Mouse (Mus musculus): ENCODE results near the gene Erg28.

Gene Erg28

DNA sequence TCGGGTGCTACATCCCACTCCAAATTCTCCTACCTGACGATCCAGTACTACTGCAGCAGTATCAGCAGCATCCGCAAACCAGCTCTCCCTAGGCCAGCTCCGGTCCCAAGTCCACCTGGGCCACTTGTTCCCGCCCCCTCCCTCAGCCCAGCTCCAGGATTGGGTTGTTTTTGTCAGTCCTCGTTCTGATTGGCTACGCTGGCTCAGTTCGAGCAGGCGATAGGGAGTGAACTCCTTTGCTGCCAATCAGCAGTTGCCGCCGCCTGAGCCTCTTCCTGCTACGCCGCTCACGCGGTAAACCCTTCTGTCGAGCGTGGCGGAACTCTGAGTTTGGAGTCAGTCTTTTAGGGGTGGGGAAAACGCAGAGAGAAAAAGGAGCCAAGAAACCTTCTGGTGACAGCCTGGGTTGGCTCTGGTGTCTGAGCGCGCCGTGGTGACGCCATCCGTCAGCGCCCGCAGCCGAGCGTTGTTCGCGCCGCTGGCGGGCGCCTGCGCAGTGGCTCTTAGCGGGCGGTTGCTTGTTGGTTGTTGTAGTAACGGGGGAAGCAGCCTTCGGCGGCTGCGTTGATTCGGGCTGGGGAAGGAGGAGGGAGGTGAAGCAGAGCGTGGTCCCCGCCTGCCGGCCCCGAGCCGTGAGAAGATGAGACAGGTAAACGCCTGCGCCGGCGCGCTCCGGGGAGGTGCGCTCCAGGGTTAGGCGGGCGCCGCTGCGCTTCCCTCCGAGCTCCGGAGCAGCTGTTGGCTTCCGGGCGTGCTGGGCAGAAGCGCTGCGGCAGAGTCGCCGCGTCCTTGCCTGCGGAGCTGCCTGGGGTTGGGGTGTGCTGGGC is at the start of gene Erg28, which contains the start of gene Ttll5:
TSS of gene Erg28 (minus strand) at position 113 of the 827 bp plus-strand sequence.
TSS of gene Ttll5 (plus strand) at position 222 of the 827 bp plus-strand sequence.
- DNase-seq: peak; percentile 98

GRCm38 (mm10) chr12:85869423-85869822 is 45.1 kb upstream of the Erg28 start:
- DNase-seq: peak; percentile 74

GRCm38 (mm10) chr12:85867125-85867524 is 42.8 kb upstream of the Erg28 start:
- peak; percentile 11 for DNase-seq

- DNase-seq: peak; percentile 11
Observed at GRCm38 (mm10) chr12:85866624-85867023, 42.3 kb upstream of the Erg28 start.

DNA sequence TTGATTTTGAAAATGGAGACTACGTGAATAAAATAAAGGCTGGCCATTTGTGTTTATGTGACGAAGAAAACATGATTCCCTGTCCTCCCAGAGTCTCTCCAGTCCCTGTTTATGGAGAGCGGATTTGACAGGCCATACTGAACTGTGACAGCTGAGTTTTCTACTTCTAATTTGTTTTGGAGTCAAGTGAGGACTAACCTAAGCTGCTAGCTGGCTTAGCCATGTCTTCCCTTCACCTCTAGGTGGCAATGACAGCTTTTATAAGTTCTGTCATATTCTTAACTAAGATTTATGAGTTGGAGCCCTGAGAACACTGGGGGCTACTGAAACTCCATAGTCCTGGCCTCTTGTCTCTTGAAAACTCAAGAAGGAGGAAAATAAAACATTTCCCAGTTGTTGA is 41.2 kb upstream of the Erg28 start:
- peak; percentile 59 for DNase-seq

DNA sequence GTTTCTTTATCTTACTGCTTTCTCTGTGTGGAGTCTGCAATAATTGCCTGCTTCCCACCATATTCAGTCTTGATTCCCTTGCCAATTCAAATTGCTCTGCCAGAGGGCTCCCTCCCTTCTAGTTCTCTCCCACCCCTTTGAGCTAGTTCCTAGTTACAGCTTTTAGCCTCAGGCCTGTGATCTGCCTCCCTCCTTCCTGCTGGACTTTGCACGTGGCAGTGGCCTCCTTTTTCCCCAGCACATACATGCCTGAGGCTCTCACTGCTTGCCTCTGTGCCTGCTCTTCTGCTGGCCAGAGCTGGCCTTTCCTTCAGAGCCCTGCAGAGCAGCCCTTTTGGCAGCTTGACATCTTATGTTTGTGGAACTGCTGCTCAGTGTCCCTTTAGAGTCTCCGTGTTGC is 38.2 kb upstream of the Erg28 start:
- DNase-seq: peak; percentile 69

GRCm38 (mm10) chr12:85859511-85860189 is 35.3 kb upstream of the Erg28 start:
- DNase-seq: no peak

GRCm38 (mm10) chr12:85859111-85859510 is 34.8 kb upstream of the Erg28 start:
- DNase-seq: no peak

- DNase-seq: no peak
Observed at GRCm38 (mm10) chr12:85857300-85857699, 33.0 kb upstream of the Erg28 start.

- DNase-seq: no peak
Observed at GRCm38 (mm10) chr12:85854271-85854670, 29.9 kb upstream of the Erg28 start.

- DNase-seq: no peak
Observed at GRCm38 (mm10) chr12:85853836-85854235, 29.5 kb upstream of the Erg28 start.

DNA sequence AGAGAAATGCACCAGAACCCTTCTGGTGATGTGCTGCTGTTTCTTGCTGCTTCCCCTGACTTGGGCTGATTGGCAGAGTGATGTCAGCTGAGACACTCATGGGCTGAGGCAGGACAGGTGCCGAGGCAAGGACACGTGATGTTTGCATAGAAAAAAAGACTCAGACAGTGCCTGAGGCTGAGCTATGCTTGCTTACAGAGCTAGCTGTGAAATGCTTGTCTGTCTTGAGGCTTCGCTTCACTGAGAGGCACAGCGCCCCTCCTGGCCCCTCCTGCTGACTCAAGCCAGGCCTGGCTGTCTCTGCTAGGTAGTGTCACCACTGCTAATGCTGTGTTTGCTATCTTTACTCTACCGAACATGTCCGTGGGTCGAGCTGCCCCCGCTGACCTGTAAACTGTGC is 26.3 kb upstream of the Erg28 start:
- no peak for DNase-seq

- DNase-seq: no peak
Observed at GRCm38 (mm10) chr12:85848164-85848958, 24.0 kb upstream of the Erg28 start.

DNA sequence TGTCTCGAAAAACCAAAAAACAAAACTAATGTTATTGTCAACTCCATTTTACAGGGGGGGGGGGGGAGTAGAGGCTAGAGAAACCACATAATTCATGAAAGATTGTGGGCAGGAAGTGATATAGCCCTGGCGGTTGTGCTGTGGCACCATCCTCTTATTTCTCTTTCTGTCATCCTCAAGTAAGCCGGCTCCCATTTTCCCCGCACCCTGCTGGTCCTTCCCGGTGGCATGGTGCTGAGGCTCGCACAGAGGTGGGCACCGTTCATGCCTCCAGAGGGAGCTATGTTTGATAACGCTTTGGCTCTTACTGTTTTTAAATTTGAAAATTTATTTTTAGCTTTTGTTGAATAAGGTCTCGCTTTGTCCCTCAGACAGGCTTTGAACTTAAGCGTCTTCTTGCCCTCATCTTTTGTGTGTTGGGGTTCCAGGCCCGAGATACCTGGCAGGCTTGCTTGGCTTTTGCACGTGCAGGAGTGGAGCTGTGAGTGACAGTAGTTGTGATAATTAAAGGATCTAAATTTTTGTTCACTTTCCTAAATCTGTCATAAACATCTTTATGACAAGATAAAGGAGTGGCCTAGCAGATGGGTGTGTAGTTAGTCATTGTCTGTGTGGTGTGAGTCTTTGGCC is 15.1 kb upstream of the Erg28 start:
- DNase-seq: no peak

DNA sequence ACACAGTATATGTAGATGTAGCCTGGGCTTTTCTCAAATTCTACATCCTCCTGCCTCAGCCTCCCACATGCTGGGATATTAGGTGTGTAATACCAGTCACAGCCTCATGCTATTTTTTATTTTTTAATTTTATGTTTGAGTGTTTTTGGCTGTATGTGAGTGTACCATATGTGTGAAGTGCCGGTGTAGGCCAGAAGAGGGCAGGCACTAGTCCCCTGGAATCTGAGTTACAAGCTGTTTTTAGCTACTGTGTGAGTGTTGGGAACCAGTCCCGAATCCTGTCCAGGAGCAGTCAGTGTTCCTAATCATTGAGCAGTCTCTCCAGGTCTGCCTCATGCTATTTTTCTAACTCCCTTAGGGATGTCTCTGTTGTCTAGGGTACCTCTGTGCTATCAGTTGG is 13.4 kb upstream of the Erg28 start:
- no peak for DNase-seq

DNA sequence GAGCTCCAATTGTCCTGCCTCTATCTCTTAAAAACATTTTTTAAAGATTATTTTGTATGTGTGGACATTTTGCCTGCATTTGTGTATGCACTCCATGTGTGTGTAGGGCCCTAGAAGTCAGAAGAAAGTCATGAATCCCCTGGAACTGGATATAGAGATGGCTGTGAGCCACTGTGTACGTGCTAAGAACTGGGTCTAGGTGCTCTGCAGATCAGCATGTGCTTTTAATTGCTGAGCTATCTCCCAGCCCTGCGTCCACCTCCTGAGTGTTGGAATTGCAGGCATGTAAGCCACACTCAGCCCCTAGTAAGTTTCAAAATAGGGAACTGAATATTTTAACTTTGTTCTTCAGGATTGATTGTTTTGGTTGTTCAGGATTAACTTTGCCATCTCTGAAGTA is 10.2 kb upstream of the Erg28 start:
- no peak for DNase-seq

DNA sequence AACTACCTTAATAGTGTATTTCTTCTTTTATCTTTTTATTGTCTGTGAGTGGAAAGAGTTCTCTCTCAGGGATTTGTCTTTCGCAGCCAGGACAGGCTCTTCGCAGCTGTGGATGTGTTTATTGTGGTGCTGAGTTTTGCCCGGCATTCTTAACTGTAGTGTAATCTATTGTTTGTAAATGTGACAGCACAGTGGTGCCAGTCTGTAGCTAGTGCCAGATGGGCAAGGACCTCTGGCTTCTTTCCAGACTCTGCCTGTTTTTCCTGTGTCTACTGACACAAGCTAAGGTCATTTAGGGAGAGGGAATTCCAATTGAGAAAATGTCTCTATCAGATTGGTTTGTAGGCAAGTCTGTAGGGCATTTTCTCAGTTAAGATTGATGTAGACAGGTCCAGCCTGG is 6.3 kb upstream of the Erg28 start:
- no peak for DNase-seq

DNA sequence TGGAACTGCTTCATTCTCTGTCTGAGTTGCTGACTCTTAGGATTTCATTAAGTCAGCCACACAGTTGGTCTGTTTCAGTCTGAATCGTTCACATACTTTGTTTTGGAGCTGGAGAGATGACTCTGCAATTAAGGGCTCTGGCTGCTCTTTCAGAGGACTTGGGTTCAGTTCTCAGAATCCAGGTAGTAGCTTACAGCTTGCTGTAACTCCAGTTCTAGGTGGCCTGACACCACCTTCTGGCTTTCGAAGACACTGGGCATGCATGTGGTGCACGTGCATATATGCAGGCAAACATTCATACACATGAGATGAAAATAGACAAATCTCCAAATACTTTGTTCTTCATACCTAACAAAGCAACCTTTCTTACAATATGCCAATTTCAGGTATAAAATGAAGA is 5.5 kb upstream of the Erg28 start:
- DNase-seq: no peak

- DNase-seq: no peak
Observed at GRCm38 (mm10) chr12:85828856-85829255, 4.5 kb upstream of the Erg28 start.

GRCm38 (mm10) chr12:85825822-85826221 is 1.5 kb upstream of the Erg28 start:
- DNase-seq: no peak

DNA sequence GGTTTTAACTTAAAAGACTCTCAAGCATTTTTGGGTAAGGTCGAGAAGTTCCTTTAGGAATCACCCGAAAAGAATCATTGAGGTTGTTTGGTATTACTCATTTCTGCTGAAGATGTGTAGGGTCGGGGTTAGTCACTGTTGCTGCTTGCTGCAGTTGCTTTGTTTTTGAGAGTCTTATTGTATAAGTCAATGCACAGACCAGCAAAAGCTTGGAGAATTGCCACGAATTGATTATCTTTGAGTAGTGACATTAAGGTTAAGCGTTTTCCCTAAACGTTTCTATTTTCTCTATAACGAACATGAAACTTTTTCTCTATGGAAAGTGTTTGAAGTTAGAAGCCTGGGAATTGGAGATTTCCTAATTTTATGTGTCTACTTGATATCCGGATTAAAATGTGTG is 1.0 kb upstream of the Erg28 start:
- no peak for DNase-seq

DNA sequence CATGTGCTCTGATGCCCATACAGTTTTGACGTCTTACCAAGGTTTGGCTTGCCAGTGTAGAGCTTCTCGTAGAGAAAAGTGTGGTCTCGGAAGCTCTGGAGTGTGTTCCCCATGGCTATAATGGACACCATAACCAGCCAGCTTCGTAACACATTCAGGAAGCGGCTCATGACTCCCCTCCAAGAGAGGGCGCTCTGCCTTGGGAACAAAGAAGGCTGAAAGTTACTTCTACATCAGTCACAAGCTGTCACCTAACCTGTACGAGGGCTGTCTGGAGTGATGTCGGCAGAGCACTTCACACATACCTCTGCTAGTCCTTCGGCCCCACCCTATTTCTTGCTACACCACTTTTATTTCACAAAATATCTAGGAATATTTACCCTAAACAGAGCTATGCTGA is 2.3 kb downstream of the Erg28 start:
- no peak for DNase-seq

GRCm38 (mm10) chr12:85813599-85813998 is 10.8 kb downstream of the Erg28 start:
- no peak for DNase-seq

All from retina, postnatal 1 day (tissue).